Mouse (Mus musculus) heart, embryonic 12.5 days (tissue): ENCODE measurements around the gene Zfhx2. TPM values are rescaled to one million over a fixed set of nuclear protein-coding genes. Genes with fewer than 3 reads are reported as not detected.

Experiments used
- ATAC-seq: fragments of 200-750 bp; cut with Nextera tagmentation; 2 replicates; pipeline ENCODE4 v1.8.0; 2017; ENCODE audit warnings: moderate TSS enrichment, moderate library complexity; ENCODE audit not compliant: insufficient number of reproducible peaks, low FRiP score
- H3K27ac ChIP-seq: fragments of 300-500 bp; sonication (generic); 2 replicates; pipeline ENCODE4 v1.5.1; 2016; ENCODE audit warnings: mild to moderate bottlenecking, moderate library complexity; ENCODE audit not compliant: poor library complexity, severe bottlenecking
- H3K27me3 ChIP-seq: fragments of 300-500 bp; sonication (generic); replicated peaks from 2 replicates; pipeline ENCODE4 v1.6.1; 2016; ENCODE audit warnings: mild to moderate bottlenecking, moderate library complexity
- H3K36me3 ChIP-seq: fragments of 300-500 bp; sonication (generic); 2 replicates; pipeline ENCODE4 v1.6.1; 2016; ENCODE audit warnings: mild to moderate bottlenecking, moderate library complexity
- H3K4me1 ChIP-seq: fragments of 300-500 bp; sonication (generic); replicated peaks from 2 replicates; pipeline ENCODE4 v1.6.1; 2016; ENCODE audit warnings: mild to moderate bottlenecking
- H3K4me2 ChIP-seq: fragments of 300-500 bp; sonication (generic); 2 replicates; pipeline ENCODE4 v1.6.1; 2016; ENCODE audit warnings: mild to moderate bottlenecking, moderate library complexity
- H3K4me3 ChIP-seq: fragments of 300-500 bp; sonication (generic); 2 replicates; pipeline ENCODE4 v1.5.1; 2016; ENCODE audit warnings: mild to moderate bottlenecking
- H3K9ac ChIP-seq: fragments of 300-500 bp; sonication (generic); 2 replicates; pipeline ENCODE4 v1.6.1; 2016; ENCODE audit warnings: mild to moderate bottlenecking, moderate library complexity
- H3K9me3 ChIP-seq: fragments of 300-500 bp; sonication (generic); replicated peaks from 2 replicates; pipeline ENCODE4 v1.6.1; 2016; ENCODE audit warnings: mild to moderate bottlenecking, moderate library complexity
- WGBS: fragments of 180-500 bp; shearing (Covaris S2); methylation state at CpG from one replicate; pipeline ENCODE4 v1.1.7; 2016; 5-methylcytosine and 5-hydroxymethylcytosine counted together
- polyA plus RNA-seq: library from polyadenylated mRNA; unstranded; fragments of >200 nt; fragmentation: Nextera tagmentation; extraction: Ambion mirVana; gene quantifications from 2 replicates; pipeline ENCODE4 v1.2.1, GENCODE M21; 2016

The Zfhx2 gene
- polyA plus RNA-seq, 1 experiment from 2014 or later = 4.4 TPM

- no peak overlapping the region for H3K4me2 ChIP-seq
- WGBS = 63% methylated on average over 4 of the region's 4 CpGs
- H3K4me1 ChIP-seq = peaks cover 29% of the 10 kb centered on the region
- ATAC-seq = no peak
- no peak overlapping the region for H3K9ac ChIP-seq
- H3K36me3 ChIP-seq = no peaks in the 10 kb centered on the region
- no peak overlapping the region for H3K4me3 ChIP-seq
- peaks cover 3% of the 10 kb centered on the region for H3K9me3 ChIP-seq
- peaks cover 6% of the 10 kb centered on the region for H3K27me3 ChIP-seq
- no peak overlapping the region for H3K27ac ChIP-seq
Observed at GRCm38 (mm10) chr14:55011116-55011515, 81.0 kb downstream of the Zfhx2 start.

Other genes starting within 250 kb of the Zfhx2 start
- 7.4 and 10.4 TPM in 2 replicates for gene Homez, start 221.4 kb downstream of the Zfhx2 start, polyA plus RNA-seq
- gene Ppp1r3e, start 214.8 kb downstream of the Zfhx2 start, polyA plus RNA-seq = 0.62 and 0.79 TPM in 2 replicates
- gene Bcl2l2, start 208.9 kb downstream of the Zfhx2 start, polyA plus RNA-seq = 2.3 and 2.4 TPM in 2 replicates
- not detected in 2 replicates for gene Gm20521, start 208.9 kb downstream of the Zfhx2 start, polyA plus RNA-seq
- 96.3 and 101 TPM in 2 replicates for gene Pabpn1, start 199.8 kb downstream of the Zfhx2 start, polyA plus RNA-seq
- 47.1 and 50.8 TPM in 2 replicates for gene Slc22a17, start 179.2 kb downstream of the Zfhx2 start, polyA plus RNA-seq
- gene Efs, start 166.2 kb downstream of the Zfhx2 start, polyA plus RNA-seq = 15.0 and 16.7 TPM in 2 replicates
- not detected in 2 replicates for gene Il25, start 159.6 kb downstream of the Zfhx2 start, polyA plus RNA-seq
- 0.57 and 0.89 TPM in 2 replicates for gene Cmtm5, start 156.1 kb downstream of the Zfhx2 start, polyA plus RNA-seq
- gene Myh6, start 125.4 kb downstream of the Zfhx2 start, polyA plus RNA-seq = 2,737 and 2,858 TPM in 2 replicates
- gene Gm17428, start 115.4 kb downstream of the Zfhx2 start, polyA plus RNA-seq = not detected in 2 replicates
- gene Myh7, start 97.7 kb downstream of the Zfhx2 start, polyA plus RNA-seq = 5,583 and 5,934 TPM in 2 replicates
- 55.7 and 60.8 TPM in 2 replicates for gene Ngdn, start 76.9 kb downstream of the Zfhx2 start, polyA plus RNA-seq
- 14.3 and 14.8 TPM in 2 replicates for gene Thtpa, start 2.5 kb upstream of the Zfhx2 start, polyA plus RNA-seq
- gene Ap1g2, start 14.3 kb upstream of the Zfhx2 start, polyA plus RNA-seq = 8.7 and 9.8 TPM in 2 replicates
- gene Jph4, start 24.6 kb upstream of the Zfhx2 start, polyA plus RNA-seq = 0.09 and 0.18 TPM in 2 replicates
- not detected in 2 replicates for gene Dhrs2, start 129.7 kb upstream of the Zfhx2 start, polyA plus RNA-seq